33 mouse cellular contexts compared by ENCODE assay signal in genomic region chr4:99266843-99267445, GRCm38 (mm10). TPM values are rescaled to one million over a fixed set of nuclear protein-coding genes. Genes with fewer than 3 reads are reported as not detected.
DNase-seq lines count a peak whose midpoint lies in the region; TF ChIP-seq lines count a peak whose summit lies in the region.
"Had no signal": no experiment of that assay in that cellular context is flagged by ENCODE, and none has a peak within 500 bp of the region (broad histone marks: within the 10 kb centered on the region; RNA-seq: fewer than 3 reads in every experiment).

No protein-coding gene starts in this region.

- peak overlapping the region; percentile 28; the same call in 1 of the 2 replicates for H3K27ac ChIP-seq in layer of hippocampus, adult 2 months
- peak overlapping the region; percentile 51; the same call in 1 of the 2 replicates for H3K27ac ChIP-seq in olfactory bulb, adult 2 months (ENCODE audit: insufficient read depth, low read depth, low read length)
- H3K27ac ChIP-seq: forebrain, embryonic 13.5 days; heart, adult 2 months; heart, embryonic 13.5 days; hindbrain, embryonic 14.5 days; kidney, postnatal 0 days; limb, embryonic 13.5 days; macrophage; midbrain, embryonic 15.5 days had no signal

- no peak overlapping the region for H3K4me3 ChIP-seq in layer of hippocampus, adult 2 months
- no peak overlapping the region for H3K4me3 ChIP-seq in olfactory bulb, adult 2 months (ENCODE audit: insufficient read depth, low read depth, low read length)
- H3K4me3 ChIP-seq: forebrain, embryonic 13.5 days; heart, adult 2 months; heart, embryonic 13.5 days; limb, embryonic 13.5 days; midbrain, embryonic 15.5 days had no signal

- peaks cover 9% of the 10 kb centered on the region for H3K4me1 ChIP-seq in olfactory bulb, adult 2 months (ENCODE audit: control insufficient read depth, insufficient read depth, low read length)
- H3K4me1 ChIP-seq: heart, embryonic 13.5 days; midbrain, embryonic 15.5 days had no signal

- WGBS in olfactory bulb, adult 2 months, result 40% methylated on average over 10 of the region's 10 CpGs

- TF ChIP-seq POLR2A in olfactory bulb, adult 2 months (IDR thresholded peaks at IDR 0.05; ENCODE audit: insufficient read depth, low read depth, low read length), result no peak

- no peak for TF ChIP-seq CTCF in layer of hippocampus, adult 2 months (conservative IDR thresholded peaks at IDR 0.05)
- no peak for TF ChIP-seq CTCF in olfactory bulb, adult 2 months (IDR thresholded peaks at IDR 0.05; ENCODE audit: insufficient read depth, low read depth, low read length)

- peak in 1 of 2 experiments; percentile 4 for DNase-seq in layer of hippocampus, adult 2 months (ENCODE audit: low spot score in 2 of 2)
- no peak for DNase-seq in layer of hippocampus, adult 8-10 months (ENCODE audit: low spot score in 2 of 2)
- DNase-seq in A20 (ENCODE audit: low read depth, low spot score), result peak; percentile 19
- DNase-seq in Muller cell, postnatal 12 days (ENCODE audit: inconsistent ontology term), result peak; percentile 77
- DNase-seq in MN1 (ENCODE audit: low spot score), result no peak
- DNase-seq in cerebellum, adult 9-11 months, result no peak
- DNase-seq: adrenal gland, adult 2 months; adrenal gland, postnatal 36 days; cerebellum, adult 11 months; cerebellum, adult 9-10 months; gastrocnemius, postnatal 25 days; heart, adult 2 months; heart, postnatal 10 days; kidney, adult 2 months; kidney, postnatal 4 days; right cerebral cortex, adult 18-20 months; spleen, adult 18-20 months; thymus, adult 18-20 months; thymus, postnatal 25 days had no signal

RNA-seq across cellular contexts. Expression of gene Gm12689, which starts 28.8 kb away (rescaled TPM):
- total RNA-seq in layer of hippocampus, adult 2 months (2021), result under 1 TPM; 0.61 to 0.82 TPM
- under 1 TPM; 0.57 to 0.83 (median 0.59) TPM for total RNA-seq in layer of hippocampus, adult 8-10 months (2022)
- not detected in 2 replicates for polyA plus RNA-seq in olfactory bulb, adult 2 months (2012; ENCODE audit: insufficient read depth, insufficient read length, low replicate concordance, missing spikeins)
- total RNA-seq: gastrocnemius, adult 18-20 months; heart, postnatal 10 days; hematopoietic stem cell, adult 5-6 weeks; MEL had no signal
- polyA plus RNA-seq: activated CD4-positive, CD25-positive, alpha-beta regulatory T cell, adult 4 months; liver, embryonic 11.5 days; neural tube, embryonic 11.5 days had no signal

Comparison
In these comparisons a context has a peak if more than half of its experiments do, and no peak if none do; other contexts are left out.
1. DNase-seq: peak in A20 (single experiment) and Muller cell, postnatal 12 days (single experiment); none in layer of hippocampus, adult 8-10 months (0 of 2), MN1 (single experiment) and cerebellum, adult 9-11 months (single experiment).